Mouse (Mus musculus): ENCODE results near the gene Rad51d. TPM values are rescaled to one million over a fixed set of nuclear protein-coding genes. Genes with fewer than 3 reads are reported as not detected.
A peak's percentile ranks its signal among the peaks of the same experiment; 100 is the strongest.

The Rad51d gene
- polyA plus RNA-seq, 1 experiment from 2014 or later: 12.3 TPM

DNA sequence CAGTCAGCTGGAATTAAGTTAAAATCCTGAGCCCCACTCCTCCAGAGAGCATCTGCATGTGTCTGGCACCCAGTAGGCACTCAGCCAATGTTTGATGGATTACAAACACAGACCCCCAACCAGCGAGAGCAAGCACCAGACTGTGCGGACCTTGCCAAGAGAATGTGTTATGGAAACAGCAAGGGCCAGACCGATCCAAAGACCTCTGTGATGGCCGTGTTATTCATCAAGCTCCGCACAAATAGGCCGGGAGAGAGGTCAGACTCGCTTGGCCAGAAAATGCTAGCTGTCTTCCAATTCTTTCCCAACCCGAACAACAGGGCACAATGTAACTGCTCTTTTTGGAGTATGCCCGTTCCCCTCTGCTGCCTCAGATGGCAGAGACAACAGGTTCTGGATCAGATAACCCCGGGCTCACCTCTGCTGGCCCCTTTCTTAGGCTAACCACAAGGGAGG is 1.9 kb downstream of the Rad51d start:
- Histone ChIP-seq H3K4me1 (replicated peaks) (peaks cover 22% of the 10 kb centered on the region), H3K4me3 (no peak overlapping the region), H3K27ac (no peak overlapping the region), H3K9me3 (no peaks in the 10 kb centered on the region), H3K27me3 (peaks cover 22% of the 10 kb centered on the region; the same call in 1 of the 2 replicates), H3K36me3 (no peaks in the 10 kb centered on the region), H3K4me2 (peak overlapping the region; percentile 91), H3K9ac (peak overlapping the region; percentile 82; the same call in 1 of the 2 replicates)
- no peak for ATAC-seq (ENCODE audit: low FRiP score)
- 40% methylated on average over 10 of the region's 10 CpGs for WGBS

DNA sequence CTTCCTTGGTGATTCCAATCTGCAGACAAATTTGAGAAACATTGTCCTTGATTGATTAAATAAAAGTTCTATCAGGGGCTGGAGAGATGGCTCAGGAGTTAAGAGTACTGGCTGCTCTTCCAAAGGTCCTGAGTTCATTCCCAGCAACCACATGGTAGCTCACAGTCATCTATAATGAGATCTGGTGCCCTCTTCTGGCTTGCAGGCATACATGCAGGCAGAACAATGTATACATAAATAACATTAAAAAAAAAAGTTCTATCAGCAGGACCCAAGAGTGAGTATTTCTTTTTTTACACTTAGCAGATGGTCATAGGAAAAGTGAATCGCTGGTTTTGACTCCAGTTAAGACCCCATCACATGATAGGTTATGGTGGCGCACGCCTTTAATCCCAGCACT is 3.9 kb downstream of the Rad51d start:
- WGBS: 87% methylated on average over 3 of the region's 3 CpGs

DNA sequence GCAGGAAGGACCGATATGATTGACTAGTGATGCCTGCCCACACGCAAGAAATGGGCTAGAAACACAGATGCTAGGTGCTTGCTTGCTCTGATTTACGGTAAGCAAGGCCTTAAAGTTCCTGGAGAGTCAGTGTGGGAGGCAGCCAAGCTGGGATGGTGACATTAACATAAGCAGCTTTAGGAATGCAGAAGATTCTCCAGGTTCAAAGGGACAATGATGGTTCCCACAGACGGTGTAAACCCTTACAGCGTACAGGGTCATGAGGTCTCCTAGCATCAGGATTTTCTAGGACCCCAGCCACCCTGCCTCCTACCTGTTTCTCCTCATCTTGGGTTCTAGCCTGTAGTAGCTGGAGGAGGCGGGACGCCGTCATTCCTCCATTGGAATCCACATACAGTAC is 7.2 kb downstream of the Rad51d start:
- ATAC-seq (ENCODE audit: low FRiP score): no peak

More for the DNA sequence above, 3.9 kb downstream of the Rad51d start:
- Histone ChIP-seq H3K36me3 (peaks cover 8% of the 10 kb centered on the region), H3K9ac (no peak overlapping the region), H3K4me2 (no peak overlapping the region), H3K27ac (no peak overlapping the region), H3K4me1 (replicated peaks) (peaks cover 22% of the 10 kb centered on the region), H3K9me3 (no peaks in the 10 kb centered on the region), H3K27me3 (peaks cover 8% of the 10 kb centered on the region; the same call in 1 of the 2 replicates), H3K4me3 (no peak overlapping the region)
- no peak for ATAC-seq (ENCODE audit: low FRiP score)

DNA sequence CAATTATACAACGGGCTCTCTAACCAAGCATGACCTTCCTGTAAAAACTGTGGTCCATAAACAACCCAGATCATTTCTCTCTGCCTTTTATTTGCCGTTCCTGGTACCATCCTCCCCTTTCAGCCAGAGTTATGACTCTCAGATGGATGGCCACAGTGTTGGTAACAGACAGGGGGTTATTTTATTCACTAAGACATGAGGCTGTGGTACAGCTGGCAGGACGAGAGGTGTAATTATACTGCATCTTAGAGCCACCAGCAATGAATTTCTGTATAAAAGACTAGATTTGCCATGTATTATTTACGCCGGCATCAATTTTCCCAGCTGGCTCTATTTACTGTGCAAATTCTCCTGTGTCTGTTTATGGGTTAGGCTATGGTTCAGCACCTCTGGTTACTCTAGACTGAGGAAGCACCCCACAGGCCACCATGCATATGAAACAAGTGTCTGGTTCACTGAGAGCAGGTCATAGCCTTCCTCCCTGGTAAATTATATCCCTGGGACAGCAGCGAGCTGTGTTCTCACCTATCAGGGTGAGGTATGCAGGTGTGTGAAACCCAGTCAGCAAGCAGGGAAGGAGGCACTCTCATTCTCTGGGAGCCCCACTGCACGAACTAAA is 12.6 kb downstream of the Rad51d start:
- WGBS: 73% methylated on average over 7 of the region's 7 CpGs
- Histone ChIP-seq H3K9ac (0 out of 2 replicates have a peak overlapping the region, but pooled peaks have one; percentile 8), H3K4me2 (no peak overlapping the region), H3K27ac (no peak overlapping the region; the same call in 1 of the 2 replicates), H3K4me3 (no peak overlapping the region), H3K36me3 (peaks cover 30% of the 10 kb centered on the region), H3K4me1 (replicated peaks) (no peaks in the 10 kb centered on the region), H3K9me3 (no peaks in the 10 kb centered on the region), H3K27me3 (no peaks in the 10 kb centered on the region)
- no peak for ATAC-seq (ENCODE audit: low FRiP score)

More for the DNA sequence above, 7.2 kb downstream of the Rad51d start:
- Histone ChIP-seq H3K4me2 (no peak overlapping the region), H3K27ac (no peak overlapping the region), H3K9me3 (no peaks in the 10 kb centered on the region), H3K4me3 (no peak overlapping the region), H3K36me3 (peaks cover 27% of the 10 kb centered on the region), H3K27me3 (no peaks in the 10 kb centered on the region), H3K9ac (no peak overlapping the region), H3K4me1 (replicated peaks) (peaks cover 2% of the 10 kb centered on the region)
- WGBS: 70% methylated on average over 8 of the region's 8 CpGs

DNA sequence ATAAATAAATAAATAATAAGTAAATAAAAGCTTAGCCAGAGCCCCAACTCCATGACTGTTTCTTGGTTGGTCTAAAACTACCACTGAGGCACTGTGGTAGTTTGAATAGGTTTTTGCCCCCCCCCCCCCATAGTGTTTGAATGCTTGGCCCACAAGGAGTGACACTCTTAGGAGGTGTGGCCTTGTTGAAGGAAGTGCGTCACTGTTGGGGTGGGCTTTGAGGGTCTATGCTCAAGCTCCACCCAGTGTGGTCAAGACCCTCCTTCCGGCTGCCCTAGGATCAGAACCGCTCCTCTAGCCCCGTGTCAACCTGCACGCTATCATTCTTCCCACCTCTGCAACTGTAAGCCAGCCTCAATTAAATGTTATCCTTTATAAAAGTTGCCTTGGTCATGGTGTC is 14.8 kb downstream of the Rad51d start:
- Histone ChIP-seq H3K4me3 (no peak overlapping the region), H3K36me3 (peaks cover 18% of the 10 kb centered on the region), H3K9ac (no peak overlapping the region), H3K4me1 (replicated peaks) (peaks cover 3% of the 10 kb centered on the region), H3K27ac (no peak overlapping the region), H3K27me3 (no peaks in the 10 kb centered on the region), H3K9me3 (no peaks in the 10 kb centered on the region), H3K4me2 (no peak overlapping the region)
- no peak for ATAC-seq (ENCODE audit: low FRiP score)
- 93% methylated on average over 5 of the region's 5 CpGs for WGBS

DNA sequence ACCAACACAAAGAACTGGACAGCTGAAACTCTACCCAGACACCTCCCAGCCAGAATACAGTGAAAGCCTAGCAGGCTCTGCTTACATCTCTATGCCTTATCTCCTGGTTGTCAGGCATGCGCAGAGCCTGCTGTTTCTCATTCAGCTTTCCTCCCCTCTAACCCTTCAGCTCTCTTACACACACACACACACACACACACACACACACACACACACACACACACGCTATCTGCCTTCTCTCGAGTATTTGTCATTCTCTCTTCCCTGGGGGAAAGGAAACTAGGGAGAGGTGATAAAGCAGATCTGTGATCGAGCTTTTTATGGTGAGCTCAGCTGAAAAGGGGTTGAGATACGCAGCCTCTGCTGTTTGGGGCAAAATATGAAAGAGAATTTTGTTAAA is 15.5 kb downstream of the Rad51d start:
- H3K9me3 ChIP-seq: no peaks in the 10 kb centered on the region
- WGBS: 70% methylated on average over 5 of the region's 5 CpGs

DNA sequence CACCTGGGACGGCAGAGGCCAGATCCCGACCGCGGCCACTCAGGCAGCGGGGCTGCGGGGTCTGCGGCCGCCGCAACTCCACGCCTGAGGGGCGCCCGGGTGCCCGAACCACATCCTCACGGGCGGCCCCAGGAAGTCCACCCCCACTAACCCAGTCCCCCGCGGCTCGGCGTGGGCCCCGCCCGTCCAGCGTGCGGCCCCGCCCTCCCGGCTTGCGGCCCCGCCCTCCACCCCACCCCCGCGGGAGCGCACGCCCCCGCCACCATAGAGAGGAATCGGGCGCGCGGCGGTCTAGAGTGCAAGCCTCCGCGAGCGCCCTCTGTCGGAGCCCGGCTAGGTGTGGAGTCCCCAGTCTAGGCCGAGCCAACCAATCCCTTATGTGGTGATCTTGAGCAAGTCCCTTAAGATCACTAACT is 19.4 kb downstream of the Rad51d start, which contains the start of gene Rffl:
TSS of gene Rffl (minus strand) at position 180 of the 416 bp plus-strand sequence.
- H3K27me3 ChIP-seq: no peaks in the 10 kb centered on the region
- H3K4me1 ChIP-seq (replicated peaks): peaks cover 7% of the 10 kb centered on the region
- H3K9ac ChIP-seq: peak within 1 kb of the TSS; percentile 84
- peak; percentile 95 for ATAC-seq (ENCODE audit: low FRiP score)
- peak within 1 kb of the TSS; percentile 73 for H3K4me3 ChIP-seq
- H3K9me3 ChIP-seq: no peaks in the 10 kb centered on the region
- H3K4me2 ChIP-seq: peak within 1 kb of the TSS; percentile 87
- H3K27ac ChIP-seq: 0 out of 2 replicates have a peak within 1 kb of the TSS, but pooled peaks have one; percentile 18
- WGBS: 0% methylated on average over 43 of the region's 43 CpGs
- no peaks in the 10 kb centered on the region for H3K36me3 ChIP-seq

More for the DNA sequence above, 15.5 kb downstream of the Rad51d start:
- ATAC-seq (ENCODE audit: low FRiP score): no peak
- Histone ChIP-seq H3K4me2 (no peak overlapping the region), H3K27me3 (no peaks in the 10 kb centered on the region), H3K27ac (no peak overlapping the region), H3K36me3 (peaks cover 16% of the 10 kb centered on the region), H3K9ac (no peak overlapping the region), H3K4me1 (replicated peaks) (peaks cover 7% of the 10 kb centered on the region), H3K4me3 (no peak overlapping the region)

DNA sequence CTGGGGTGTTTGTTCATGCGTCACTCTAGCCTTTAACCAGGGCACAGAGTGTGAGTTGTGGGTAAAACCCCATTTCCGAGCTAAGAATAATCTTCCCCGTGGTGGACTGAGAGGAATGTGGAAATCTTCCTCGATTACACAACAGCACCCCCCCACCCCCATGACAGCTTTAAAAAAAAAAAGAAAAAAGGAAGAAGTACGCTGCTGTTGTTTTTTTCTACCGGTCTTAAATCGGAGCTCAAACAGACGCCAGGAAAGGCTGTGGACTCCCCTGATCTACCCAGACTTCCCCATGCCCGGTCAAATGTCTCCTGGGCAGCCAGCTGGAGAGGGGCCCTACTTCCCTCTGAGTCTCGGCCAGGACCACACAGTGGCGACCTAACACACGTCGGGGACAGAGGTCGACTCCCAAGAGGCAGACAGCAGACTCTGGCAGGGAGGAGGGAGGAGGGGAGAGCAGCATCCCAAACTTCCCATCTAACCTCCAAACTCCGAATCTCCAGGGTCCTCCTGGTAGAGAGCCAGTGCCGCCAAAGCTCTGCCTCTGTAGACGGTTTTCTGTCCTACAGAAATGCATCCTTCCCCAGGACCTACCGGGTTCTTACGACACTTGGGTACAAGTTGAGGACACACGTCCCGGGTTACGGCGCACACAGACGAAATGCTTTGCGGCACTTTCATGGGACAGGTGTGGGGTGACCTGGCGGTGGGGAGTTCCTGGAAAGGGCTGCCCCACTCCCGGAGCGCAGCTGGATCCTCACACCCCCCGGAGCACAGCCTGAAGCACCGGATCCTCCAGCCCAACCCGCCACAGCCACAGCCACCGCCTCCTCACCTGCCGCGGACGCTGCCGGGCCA is 20.0 kb downstream of the Rad51d start:
- 6% methylated on average over 36 of the region's 36 CpGs for WGBS
- no peaks in the 10 kb centered on the region for H3K27me3 ChIP-seq
- H3K9ac ChIP-seq: peak overlapping the region; percentile 84
- peak overlapping the region; percentile 73 for H3K4me3 ChIP-seq
- H3K27ac ChIP-seq: 0 out of 2 replicates have a peak overlapping the region, but pooled peaks have one; percentile 18
- H3K4me2 ChIP-seq: peak overlapping the region; percentile 87
- H3K9me3 ChIP-seq: no peaks in the 10 kb centered on the region
- H3K36me3 ChIP-seq: no peaks in the 10 kb centered on the region
- H3K4me1 ChIP-seq (replicated peaks): peaks cover 7% of the 10 kb centered on the region
- ATAC-seq (ENCODE audit: low FRiP score): 0 out of 2 replicates have a peak, but pooled peaks have one; percentile 13

DNA sequence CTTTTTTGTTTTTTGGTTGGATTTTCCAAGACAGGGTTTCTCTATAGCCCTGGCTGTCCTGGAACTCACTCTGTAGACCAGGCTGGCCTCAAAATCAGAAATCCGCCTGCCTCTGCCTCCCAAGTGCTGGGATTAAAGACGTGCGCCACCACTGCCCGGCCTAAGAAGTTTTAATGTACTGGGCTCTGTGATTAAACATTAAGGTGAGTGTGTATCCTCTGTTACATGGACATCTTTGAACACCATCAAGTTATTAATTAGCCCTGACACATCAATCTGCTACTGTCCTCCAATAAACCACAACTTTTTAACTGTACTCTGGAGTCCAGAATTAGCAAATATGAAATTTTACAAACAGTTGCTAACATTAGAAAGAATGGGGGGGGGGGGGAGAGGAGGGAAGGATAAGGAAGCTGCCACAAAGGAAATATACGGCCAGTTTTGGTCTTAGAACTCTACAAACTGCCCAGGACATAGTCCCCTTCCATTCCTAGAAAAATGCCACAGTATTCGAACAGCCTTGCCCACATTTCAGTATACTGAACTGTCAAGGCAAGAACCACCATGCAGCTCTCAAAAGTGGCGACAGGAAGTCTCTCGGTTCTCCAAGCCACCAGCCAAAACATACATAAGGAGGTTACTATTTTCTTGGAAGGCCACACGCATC is 20.8 kb downstream of the Rad51d start:
- H3K36me3 ChIP-seq: no peaks in the 10 kb centered on the region
- no peak overlapping the region for H3K9ac ChIP-seq
- peaks cover 7% of the 10 kb centered on the region for H3K4me1 ChIP-seq (replicated peaks)
- no peaks in the 10 kb centered on the region for H3K27me3 ChIP-seq
- no peak overlapping the region for H3K27ac ChIP-seq
- H3K9me3 ChIP-seq: no peaks in the 10 kb centered on the region
- ATAC-seq (ENCODE audit: low FRiP score): no peak
- H3K4me2 ChIP-seq: peak overlapping the region; percentile 87
- 73% methylated on average over 9 of the region's 9 CpGs for WGBS
- peak overlapping the region; percentile 73 for H3K4me3 ChIP-seq

DNA sequence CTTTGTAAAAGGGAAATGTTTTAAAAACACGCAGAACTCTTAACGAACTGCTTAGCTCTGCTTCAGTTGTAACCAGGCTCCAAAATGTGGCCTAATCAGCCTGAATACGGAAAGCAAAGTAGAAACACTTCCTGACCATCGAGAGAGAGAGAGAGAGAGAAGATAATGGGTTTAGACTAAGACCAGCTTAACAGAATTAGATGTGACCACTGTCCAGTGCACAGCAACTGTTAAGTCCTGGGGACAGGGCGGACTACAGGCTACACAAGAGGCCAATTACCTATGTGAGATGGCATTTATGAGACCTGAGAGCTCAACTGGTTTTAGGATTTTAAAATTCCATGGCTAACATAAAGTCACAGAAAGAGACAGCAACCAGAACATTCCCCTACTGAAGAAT is 22.5 kb downstream of the Rad51d start:
- no peak overlapping the region for H3K27ac ChIP-seq
- no peaks in the 10 kb centered on the region for H3K27me3 ChIP-seq
- no peak overlapping the region for H3K4me2 ChIP-seq
- H3K4me3 ChIP-seq: no peak overlapping the region
- H3K9me3 ChIP-seq: no peaks in the 10 kb centered on the region
- no peak for ATAC-seq (ENCODE audit: low FRiP score)
- peaks cover 17% of the 10 kb centered on the region for H3K4me1 ChIP-seq (replicated peaks)
- WGBS: 86% methylated on average over 5 of the region's 5 CpGs
- H3K36me3 ChIP-seq: no peaks in the 10 kb centered on the region
- no peak overlapping the region for H3K9ac ChIP-seq

DNA sequence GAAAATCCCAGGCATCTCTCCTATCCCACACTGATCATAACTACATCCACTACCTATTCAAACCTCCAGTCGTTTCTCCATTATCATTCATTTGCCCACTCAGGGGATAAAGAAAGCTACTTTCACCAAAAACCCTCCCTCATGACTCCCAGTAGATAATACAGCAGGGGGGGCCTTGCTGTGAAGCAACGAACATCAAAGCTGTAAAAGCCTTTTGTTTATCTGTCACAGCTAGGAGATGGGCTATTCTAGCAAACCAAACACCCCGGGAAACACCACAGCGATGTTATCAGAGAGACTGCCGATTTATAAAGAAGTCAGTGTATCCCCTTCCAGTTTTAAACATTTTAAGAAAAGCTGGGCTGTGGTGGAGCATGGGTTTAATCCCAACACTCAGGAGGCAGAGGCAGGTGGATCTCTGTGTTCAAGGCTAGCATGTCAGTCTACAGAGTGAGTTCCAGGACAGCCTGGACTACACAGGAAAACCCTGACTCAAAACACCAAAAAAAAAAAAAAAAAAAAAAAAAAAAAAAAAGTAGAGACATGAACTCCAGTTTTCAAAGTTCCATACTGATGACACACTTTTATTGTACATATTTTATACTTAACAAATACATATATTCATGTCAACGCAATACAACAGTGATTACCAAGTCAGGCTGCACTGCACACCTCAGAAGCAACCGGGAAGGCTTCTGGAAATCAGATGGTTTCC is 23.4 kb downstream of the Rad51d start:
- peaks cover 22% of the 10 kb centered on the region for H3K4me1 ChIP-seq (replicated peaks)
- H3K4me2 ChIP-seq: no peak overlapping the region
- H3K9ac ChIP-seq: no peak overlapping the region
- H3K27me3 ChIP-seq: no peaks in the 10 kb centered on the region
- H3K27ac ChIP-seq: no peak overlapping the region
- no peaks in the 10 kb centered on the region for H3K9me3 ChIP-seq
- H3K4me3 ChIP-seq: no peak overlapping the region
- WGBS: 24% methylated on average over 7 of the region's 7 CpGs
- H3K36me3 ChIP-seq: no peaks in the 10 kb centered on the region
- no peak for ATAC-seq (ENCODE audit: low FRiP score)

All from hindbrain, embryonic 13.5 days (tissue).